Mouse (Mus musculus): ENCODE results near the gene Zcchc24.

The Zcchc24 gene

GRCm38 (mm10) chr14:25666668-25667376 is 102.0 kb downstream of the Zcchc24 start:
- no peak for DNase-seq (ENCODE audit: low spot score in 2 of 2)

DNA sequence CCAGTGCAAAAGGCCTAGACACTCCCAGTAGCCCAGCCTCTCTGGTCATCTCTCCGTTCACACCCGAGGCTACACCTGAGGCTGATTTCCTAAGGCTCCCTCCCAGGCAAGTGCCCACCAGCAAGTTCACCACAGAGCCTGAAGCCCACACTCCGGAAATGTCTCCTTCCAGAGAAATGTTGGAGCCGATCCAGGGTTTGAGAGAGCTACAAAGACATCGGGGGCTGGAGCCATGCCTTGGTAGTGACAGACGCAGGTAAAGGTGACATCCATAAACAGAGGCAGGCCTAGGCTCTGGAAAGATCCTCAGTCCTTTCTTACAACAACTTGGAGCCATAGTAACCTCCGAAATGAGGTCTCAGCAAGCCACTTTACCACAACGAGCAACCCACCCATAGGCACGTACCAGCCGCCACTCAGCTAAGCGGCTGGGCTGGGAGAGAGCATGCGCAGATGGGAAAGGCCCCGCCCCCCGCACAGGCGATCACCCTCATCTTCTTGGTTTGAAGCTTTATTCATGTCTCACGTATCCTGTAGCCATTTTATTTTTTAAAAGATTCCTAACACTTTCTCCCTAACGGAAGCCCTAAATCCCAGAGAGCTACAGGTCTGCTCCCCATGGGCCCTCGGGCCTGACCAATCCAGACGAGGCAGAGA is 103.4 kb downstream of the Zcchc24 start:
- no peak for DNase-seq (ENCODE audit: low spot score in 2 of 2)

GRCm38 (mm10) chr14:25664310-25664695 is 104.5 kb downstream of the Zcchc24 start:
- DNase-seq (ENCODE audit: low spot score in 2 of 2) = no peak

DNA sequence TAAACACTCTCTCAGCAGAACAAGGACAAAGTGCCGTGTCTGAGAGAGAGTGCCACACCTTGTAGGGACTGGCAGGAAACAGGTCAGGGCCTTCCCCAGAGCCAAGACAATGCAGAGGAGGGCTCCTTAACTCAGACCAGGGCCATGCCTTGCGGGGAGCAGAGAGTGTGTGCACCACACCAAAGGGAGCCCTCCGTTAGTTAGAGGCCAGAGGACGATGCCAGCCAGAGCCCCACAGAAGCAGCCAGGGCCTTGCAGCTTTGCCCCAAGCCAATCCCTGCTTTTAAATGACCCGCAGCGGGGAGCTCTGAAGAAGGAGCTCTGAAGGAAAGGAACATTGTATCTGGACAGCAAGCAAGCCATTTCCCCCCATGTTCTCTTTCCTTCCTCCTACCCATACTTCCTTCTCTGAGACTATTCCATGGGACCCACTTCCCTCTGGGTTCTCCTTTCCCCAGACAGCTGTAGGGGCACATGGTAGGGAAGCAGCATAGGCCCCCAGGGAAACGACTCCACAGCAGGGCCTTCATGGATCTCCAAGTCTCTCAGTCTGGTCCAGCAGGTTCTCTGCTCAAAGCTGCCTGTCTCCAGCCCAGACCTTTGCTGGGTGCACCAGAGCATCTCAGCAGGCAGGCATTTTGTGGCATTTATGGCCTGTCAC is 105.1 kb downstream of the Zcchc24 start:
- no peak for DNase-seq (ENCODE audit: low spot score in 2 of 2)

Data from spleen, postnatal 4 days (tissue).